Mouse (Mus musculus) stomach, postnatal 0 days (tissue): Measurements from ENCODE around the gene Slc24a4. TPM values are rescaled to one million over a fixed set of nuclear protein-coding genes. Genes with fewer than 3 reads are reported as not detected.
"Not testable (repeated sequence)": the region's sequence is repeated elsewhere in the genome, so short reads cannot be mapped to it uniquely, and the experiment has no call there.

Experiments
- ATAC-seq: fragments of 200-750 bp; cut with Nextera tagmentation; 2 replicates; pipeline ENCODE4 v1.8.0; 2017; ENCODE audit not compliant: low FRiP score, low TSS enrichment
- DNase-seq: peaks from one replicate; pipeline ENCODE4 v3.0.0-alpha.2; 2016; ENCODE audit warnings: low spot score
- H3K27ac ChIP-seq: fragments of 300-500 bp; sonication (generic); replicated peaks from 2 replicates; pipeline ENCODE4 v1.5.1; 2014; ENCODE audit warnings: mild to moderate bottlenecking, control low read depth
- H3K27me3 ChIP-seq: fragments of 300-500 bp; sonication (generic); 2 replicates; pipeline ENCODE4 v1.6.1; 2014; ENCODE audit warnings: low read length; ENCODE audit not compliant: control insufficient read depth, insufficient read depth
- H3K36me3 ChIP-seq: fragments of 300-500 bp; sonication (generic); 2 replicates; pipeline ENCODE4 v1.6.1; 2014; ENCODE audit warnings: low read length, mixed read lengths; ENCODE audit not compliant: control insufficient read depth, insufficient read depth
- H3K4me1 ChIP-seq: fragments of 300-500 bp; sonication (generic); replicated peaks from 2 replicates; pipeline ENCODE4 v1.6.1; 2014; ENCODE audit warnings: antibody characterized with exemption; ENCODE audit not compliant: control insufficient read depth, insufficient read depth
- H3K4me2 ChIP-seq: fragments of 300-500 bp; sonication (generic); replicated peaks from 2 replicates; pipeline ENCODE4 v1.6.1; 2014; ENCODE audit warnings: low read depth, mild to moderate bottlenecking, control low read depth, moderate library complexity
- H3K4me3 ChIP-seq: fragments of 300-500 bp; sonication (generic); 2 replicates; pipeline ENCODE4 v1.5.1; 2014; ENCODE audit warnings: low read depth, low read length, control low read depth
- H3K9ac ChIP-seq: fragments of 300-500 bp; sonication (generic); 2 replicates; pipeline ENCODE4 v1.6.1; 2014; ENCODE audit warnings: mild to moderate bottlenecking, low read length, control low read depth, mixed read lengths
- H3K9me3 ChIP-seq: fragments of 300-500 bp; sonication (generic); 2 replicates; pipeline ENCODE4 v1.6.1; 2016; ENCODE audit warnings: low read length; ENCODE audit not compliant: control insufficient read depth
- CTCF ChIP-seq: IDR thresholded peaks from 2 replicates; pipeline ENCODE4 v1.5.1; 2016; ENCODE audit warnings: antibody characterized with exemption, low read depth, mild to moderate bottlenecking, moderate library complexity
- EP300 ChIP-seq: optimal IDR thresholded peaks from 2 replicates; pipeline ENCODE3; 2016; ENCODE audit warnings: antibody characterized with exemption
- WGBS: fragments of 180-500 bp; shearing (Covaris S2); extraction: QIAGEN DNeasy Blood & Tissue Kit; methylation state at CpG from one replicate; pipeline ENCODE4 v1.1.7; 2014; 5-methylcytosine and 5-hydroxymethylcytosine counted together
- polyA plus RNA-seq: library from polyadenylated mRNA; unstranded; fragments of >200 nt; fragmentation: Nextera tagmentation; extraction: Ambion mirVana; gene quantifications from 2 replicates; pipeline ENCODE4 v1.2.1, GENCODE M21; 2015

Slc24a4 gene
- polyA plus RNA-seq, 1 experiment from 2014 or later = 0.28 TPM

- H3K4me1 ChIP-seq = no peaks in the 10 kb centered on the region
- H3K27me3 ChIP-seq = no peaks in the 10 kb centered on the region
- DNase-seq (no peak), ATAC-seq (no peak)
- WGBS = 73% methylated on average over 2 of the region's 2 CpGs
- H3K9ac ChIP-seq = no peak overlapping the region
- H3K4me3 ChIP-seq = no peak overlapping the region
- H3K36me3 ChIP-seq = no peaks in the 10 kb centered on the region
- no peak overlapping the region for H3K4me2 ChIP-seq
- no peak overlapping the region for H3K27ac ChIP-seq
- H3K9me3 ChIP-seq = no peaks in the 10 kb centered on the region
- TF ChIP-seq EP300 = no peak
- no peak for TF ChIP-seq CTCF
These were observed 82.3 kb downstream of the Slc24a4 start for GRCm38 (mm10) chr12:102210801-102211200.

DNA sequence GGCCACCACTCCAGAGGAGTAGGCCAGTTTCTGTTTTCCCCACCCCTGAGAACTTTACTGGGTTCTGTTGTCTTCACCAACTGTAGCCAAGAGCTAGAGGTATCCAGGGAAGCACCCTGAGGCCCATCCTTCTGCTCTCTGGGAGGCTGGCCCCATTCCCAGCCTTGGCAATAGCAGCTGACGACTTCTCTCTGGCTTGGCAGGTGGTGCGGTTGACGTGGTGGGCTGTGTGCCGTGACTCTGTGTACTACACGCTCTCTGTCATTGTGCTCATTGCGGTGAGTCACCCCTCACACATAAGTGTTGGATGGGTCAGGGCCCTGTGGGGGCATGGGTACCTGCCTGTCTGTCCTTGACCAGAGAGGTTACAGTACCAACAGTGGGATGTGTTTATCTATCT lies 94.9 kb downstream of the Slc24a4 start:
- no peak for DNase-seq
- no peak overlapping the region for H3K9ac ChIP-seq
- no peaks in the 10 kb centered on the region for H3K27me3 ChIP-seq
- H3K9me3 ChIP-seq = no peaks in the 10 kb centered on the region
- H3K27ac ChIP-seq = no peak overlapping the region
- H3K36me3 ChIP-seq = no peaks in the 10 kb centered on the region
- TF ChIP-seq EP300 (no peak), CTCF (no peak)
- no peak for ATAC-seq
- H3K4me3 ChIP-seq = no peak overlapping the region
- 90% methylated on average over 6 of the region's 6 CpGs for WGBS
- no peak overlapping the region for H3K4me2 ChIP-seq
- no peaks in the 10 kb centered on the region for H3K4me1 ChIP-seq

- 80% methylated on average over 2 of the region's 2 CpGs for WGBS
- H3K4me3 ChIP-seq, H3K36me3 ChIP-seq, H3K4me1 ChIP-seq, H3K9ac ChIP-seq, H3K9me3 ChIP-seq, ATAC-seq, H3K27ac ChIP-seq, H3K27me3 ChIP-seq, H3K4me2 ChIP-seq, DNase-seq: not testable (repeated sequence)
These were observed 95.6 kb downstream of the Slc24a4 start for GRCm38 (mm10) chr12:102224112-102224511.

- 30% methylated on average over 3 of the region's 3 CpGs for WGBS
- no peaks in the 10 kb centered on the region for H3K9me3 ChIP-seq
- ATAC-seq (no peak; the same call in 1 of the 2 replicates), DNase-seq (peak; percentile 29)
- TF ChIP-seq CTCF (no peak), EP300 (no peak)
- no peak overlapping the region for H3K4me2 ChIP-seq
- no peaks in the 10 kb centered on the region for H3K4me1 ChIP-seq
- H3K27me3 ChIP-seq = no peaks in the 10 kb centered on the region
- H3K36me3 ChIP-seq = no peaks in the 10 kb centered on the region
- no peak overlapping the region for H3K27ac ChIP-seq
- H3K9ac ChIP-seq = no peak overlapping the region
- no peak overlapping the region for H3K4me3 ChIP-seq
These were observed 96.6 kb downstream of the Slc24a4 start for GRCm38 (mm10) chr12:102225165-102225564.

- Histone ChIP-seq H3K4me2 (no peak overlapping the region), H3K27ac (no peak overlapping the region), H3K27me3 (no peaks in the 10 kb centered on the region), H3K4me1 (no peaks in the 10 kb centered on the region), H3K4me3 (no peak overlapping the region), H3K9ac (no peak overlapping the region), H3K9me3 (no peaks in the 10 kb centered on the region), H3K36me3 (no peaks in the 10 kb centered on the region)
- DNase-seq = no peak
- ATAC-seq = no peak
- 77% methylated on average over 3 of the region's 3 CpGs for WGBS
- TF ChIP-seq CTCF = no peak
- TF ChIP-seq EP300 = no peak
These were observed 107.0 kb downstream of the Slc24a4 start for GRCm38 (mm10) chr12:102235551-102235950.

DNA sequence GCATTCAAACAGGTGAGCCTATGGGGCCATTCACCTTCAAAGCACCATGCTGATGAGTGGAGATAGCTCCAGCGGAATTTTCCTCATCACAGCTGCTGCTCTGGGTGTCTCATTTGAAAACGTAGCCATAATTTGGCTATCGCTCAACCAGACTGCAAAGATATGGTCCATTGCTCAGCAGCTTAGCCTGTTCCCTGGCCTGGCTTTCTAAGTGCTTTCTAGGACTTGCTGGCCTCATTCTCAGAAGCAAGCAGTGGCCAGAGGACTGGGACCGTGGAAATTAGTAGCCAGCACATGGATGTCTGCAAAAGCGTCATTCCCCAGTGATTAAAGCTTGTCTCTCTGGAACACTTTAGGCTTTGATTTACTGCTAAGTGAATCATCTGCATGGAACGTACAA lies 107.8 kb downstream of the Slc24a4 start:
- TF ChIP-seq EP300 (no peak), CTCF (no peak)
- no peak overlapping the region for H3K27ac ChIP-seq
- no peak overlapping the region for H3K4me2 ChIP-seq
- no peaks in the 10 kb centered on the region for H3K4me1 ChIP-seq
- H3K36me3 ChIP-seq = no peaks in the 10 kb centered on the region
- ATAC-seq (no peak), DNase-seq (no peak)
- no peaks in the 10 kb centered on the region for H3K9me3 ChIP-seq
- H3K9ac ChIP-seq = no peak overlapping the region
- WGBS = 77% methylated on average over 6 of the region's 6 CpGs
- no peak overlapping the region for H3K4me3 ChIP-seq
- no peaks in the 10 kb centered on the region for H3K27me3 ChIP-seq
